In genomic region chrX:145505457-145506201, GRCm38 (mm10) we compare ENCODE assay signal across 8 mouse cellular contexts. TPM values are rescaled to one million over a fixed set of nuclear protein-coding genes. Genes with fewer than 3 reads are reported as not detected.
DNase-seq lines count a peak whose midpoint lies in the region; ATAC-seq and TF ChIP-seq lines count a peak whose summit lies in the region.

No protein-coding gene starts in this region.

- peak overlapping the region; percentile 71 for H3K4me3 ChIP-seq in E14TG2a.4 (replicated peaks; ENCODE audit: low read length)
- H3K4me3 ChIP-seq in heart, embryonic 14.5 days (ENCODE audit: control insufficient read depth in 1 of 2, insufficient read depth in 1 of 2, low read depth in 1 of 2, low read length in 2 of 2) = peak overlapping the region; percentile 57 to 86
- peak overlapping the region; percentile 61 for H3K4me3 ChIP-seq in liver, embryonic 13.5 days (replicated peaks)
- peak overlapping the region; percentile 54 for H3K4me3 ChIP-seq in stomach, embryonic 15.5 days (replicated peaks)

- peak overlapping the region; percentile 63 for H3K9ac ChIP-seq in heart, embryonic 14.5 days (ENCODE audit: low read length)
- H3K9ac ChIP-seq in liver, embryonic 13.5 days = peak overlapping the region; percentile 63
- no peak overlapping the region for H3K9ac ChIP-seq in stomach, embryonic 15.5 days

- 14% methylated on average over 14 of the region's 14 CpGs for WGBS in heart, embryonic 14.5 days
- WGBS in liver, embryonic 13.5 days (ENCODE audit: insufficient replicate concordance) = 9% methylated on average over 14 of the region's 14 CpGs
- WGBS in stomach, embryonic 15.5 days = 16% methylated on average over 14 of the region's 14 CpGs

- H3K4me2 ChIP-seq in heart, embryonic 14.5 days (ENCODE audit: low read length) = peak overlapping the region; percentile 68
- H3K4me2 ChIP-seq in liver, embryonic 13.5 days = peak overlapping the region; percentile 73
- peak overlapping the region; percentile 64 for H3K4me2 ChIP-seq in stomach, embryonic 15.5 days

- H3K36me3 ChIP-seq in E14TG2a.4 (ENCODE audit: insufficient read depth, low read length) = no peaks in the 10 kb centered on the region
- no peaks in the 10 kb centered on the region for H3K36me3 ChIP-seq in heart, embryonic 14.5 days (ENCODE audit: control insufficient read depth, insufficient read depth, low read length)
- no peaks in the 10 kb centered on the region for H3K36me3 ChIP-seq in liver, embryonic 13.5 days
- H3K36me3 ChIP-seq in stomach, embryonic 15.5 days = no peaks in the 10 kb centered on the region

- H3K9me3 ChIP-seq in E14TG2a.4 (ENCODE audit: low read length) = no peaks in the 10 kb centered on the region
- no peaks in the 10 kb centered on the region for H3K9me3 ChIP-seq in heart, embryonic 14.5 days (ENCODE audit: control insufficient read depth, low read length)
- H3K9me3 ChIP-seq in liver, embryonic 13.5 days (replicated peaks) = no peaks in the 10 kb centered on the region
- no peaks in the 10 kb centered on the region for H3K9me3 ChIP-seq in stomach, embryonic 15.5 days

- H3K27ac ChIP-seq in heart, embryonic 14.5 days (replicated peaks in 1 of 2; ENCODE audit: control insufficient read depth in 1 of 2, insufficient read depth in 1 of 2, low read depth in 2 of 2, low read length in 2 of 2) = peak overlapping the region; percentile 53 to 59; a peak in 3 of 4 replicates
- H3K27ac ChIP-seq in liver, embryonic 13.5 days = peak overlapping the region; percentile 77
- peak overlapping the region; percentile 80 for H3K27ac ChIP-seq in stomach, embryonic 15.5 days

- ATAC-seq in heart, embryonic 14.5 days (ENCODE audit: insufficient number of reproducible peaks, insufficient read depth, low FRiP score, low read depth) = peak; percentile 94
- peak; percentile 88 for ATAC-seq in liver, embryonic 13.5 days (ENCODE audit: low read depth)
- ATAC-seq in stomach, embryonic 15.5 days (ENCODE audit: insufficient read depth, low FRiP score, low read depth) = peak; percentile 95

- TF ChIP-seq CTCF in E14TG2a.4 (conservative IDR thresholded peaks at IDR 0.05; ENCODE audit: low read length) = no peak

- peak; percentile 40 for DNase-seq in c-Kit-negative CD71-positive TER-119-positive erythroid progenitor cells, embryonic 14.5 days (ENCODE audit: low read depth, low spot score)
- peak; percentile 74 for DNase-seq in fibroblast of lung, adult 2 months (ENCODE audit: low read depth)
- DNase-seq in kidney, postnatal 14 days = peak; percentile 87
- peak; percentile 71 for DNase-seq in liver, embryonic 13.5 days
- DNase-seq in natural killer cell, adult 2 months (ENCODE audit: low spot score in 2 of 2) = peak; percentile 29 to 51

- H3K27me3 ChIP-seq in E14TG2a.4 (ENCODE audit: insufficient read depth, low read length) = 0 out of 2 replicates have a peak, but pooled peaks cover 9% of the 10 kb centered on the region
- no peaks in the 10 kb centered on the region for H3K27me3 ChIP-seq in heart, embryonic 14.5 days (ENCODE audit: control insufficient read depth, insufficient read depth, low read length)
- H3K27me3 ChIP-seq in liver, embryonic 13.5 days = no peaks in the 10 kb centered on the region
- no peaks in the 10 kb centered on the region for H3K27me3 ChIP-seq in stomach, embryonic 15.5 days (replicated peaks)

- H3K4me1 ChIP-seq in E14TG2a.4 (replicated peaks; ENCODE audit: low read depth, low read length) = no peaks in the 10 kb centered on the region
- no peaks in the 10 kb centered on the region for H3K4me1 ChIP-seq in heart, embryonic 14.5 days (ENCODE audit: control insufficient read depth in 2 of 2, insufficient read depth in 2 of 2, low read length in 2 of 2)
- peaks cover 3% of the 10 kb centered on the region for H3K4me1 ChIP-seq in liver, embryonic 13.5 days (replicated peaks)
- no peaks in the 10 kb centered on the region for H3K4me1 ChIP-seq in stomach, embryonic 15.5 days

RNA-seq across cellular contexts. Expression of gene Amot, which starts 0.6 kb away (rescaled TPM):
- polyA plus RNA-seq in heart, embryonic 14.5 days (2014; fragmentation: Nextera tagmentation; extraction: Ambion mirVana) = 5.1 and 5.8 TPM in 2 replicates
- 5.2 and 6.4 TPM in 2 replicates for polyA plus RNA-seq in liver, embryonic 13.5 days (2015; fragmentation: Nextera tagmentation; extraction: Ambion mirVana)
- polyA plus RNA-seq in stomach, embryonic 15.5 days (2015; fragmentation: Nextera tagmentation; extraction: Ambion mirVana) = 14.1 and 17.4 TPM in 2 replicates

Comparison
In these comparisons a context has a peak if more than half of its experiments do, and no peak if none do; other contexts are left out.
1. Peak in every context shown above with its lines: DNase-seq, ATAC-seq, H3K4me3 ChIP-seq and H3K27ac ChIP-seq.